Mouse (Mus musculus) forelimb bud, embryonic 11.5 days (tissue): ENCODE results near the gene Akap13.

Experiments used
- DNase-seq: peaks from one replicate; pipeline ENCODE4 v3.0.0-alpha.2; 2012; ENCODE audit warnings: low read depth, low spot score

Akap13 gene

DNA sequence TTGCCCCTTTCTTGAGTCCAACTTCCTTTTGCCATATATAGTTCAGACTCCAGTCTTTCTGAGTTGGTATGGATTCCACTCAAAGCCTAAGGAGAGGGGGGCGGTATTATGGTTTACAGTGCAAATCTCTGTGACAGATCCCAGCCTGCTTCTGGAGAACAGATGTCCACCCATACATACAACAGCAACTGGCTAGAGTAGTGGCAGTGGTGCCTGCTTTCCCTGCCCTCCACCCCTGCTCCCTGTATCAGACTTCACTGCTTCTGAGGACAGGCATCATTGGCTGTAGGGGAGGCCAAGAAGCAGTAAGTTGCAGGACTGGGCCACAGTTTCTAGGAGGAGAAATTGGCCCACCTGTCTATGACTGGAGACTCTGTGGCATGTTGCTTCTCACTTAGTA is 102.9 kb downstream of the Akap13 start:
- peak; percentile 8 for DNase-seq

DNA sequence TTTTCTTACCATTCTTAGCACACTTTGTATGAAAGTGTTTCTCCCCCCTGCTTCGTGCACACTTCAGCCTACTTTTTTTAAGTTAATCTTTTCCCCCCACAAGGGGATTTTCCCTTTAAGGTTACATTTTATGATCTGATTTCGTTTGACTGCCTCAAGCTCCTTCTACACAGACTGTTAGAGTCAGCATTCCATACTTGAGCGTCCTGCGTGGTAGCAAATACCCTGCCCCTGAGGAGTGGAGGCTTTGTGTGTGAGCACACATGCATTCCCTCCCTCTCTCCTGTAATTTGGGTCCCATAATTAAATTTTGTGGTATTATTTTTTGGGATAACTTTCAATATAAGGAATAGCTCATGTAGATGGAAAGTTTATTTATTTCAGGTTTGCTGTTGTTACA is 103.8 kb downstream of the Akap13 start:
- no peak for DNase-seq

DNA sequence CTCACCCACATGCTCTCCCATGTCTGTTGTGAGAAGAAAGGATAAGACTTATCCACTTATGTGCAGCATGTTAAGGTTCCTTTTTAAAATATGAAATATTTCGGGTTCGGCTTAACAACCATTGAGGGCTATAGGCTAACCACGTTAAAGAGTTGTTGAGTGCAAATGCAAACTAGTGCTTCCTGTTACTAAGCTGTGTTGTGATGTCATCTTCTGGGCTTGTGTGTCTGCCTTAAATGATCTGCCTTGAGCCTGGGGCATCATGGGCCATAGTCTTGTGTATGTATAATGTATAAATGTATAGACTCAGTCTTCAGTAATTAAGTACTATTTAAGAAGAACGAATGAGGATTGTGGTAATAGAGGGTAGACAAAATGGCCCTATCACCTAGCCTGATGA is 104.6 kb downstream of the Akap13 start:
- DNase-seq, result no peak

DNA sequence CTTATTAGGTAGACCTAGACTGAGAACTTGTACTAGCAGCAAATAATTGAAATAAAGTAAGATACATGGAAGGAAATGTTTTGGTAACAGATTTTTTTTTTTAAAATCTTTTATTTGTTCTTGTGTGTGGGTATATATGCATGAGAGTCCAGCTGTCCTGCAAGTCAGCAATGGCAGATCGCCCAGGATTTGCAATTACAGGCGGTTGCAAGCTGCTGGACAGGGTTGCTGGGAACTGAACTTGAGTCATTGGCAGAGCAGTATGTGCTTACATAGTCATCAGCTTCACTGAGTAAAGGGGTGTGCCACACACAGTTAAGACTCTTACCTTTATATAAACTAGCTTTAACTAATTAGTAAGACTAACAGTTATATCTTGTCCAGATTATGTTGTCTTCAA is 105.2 kb downstream of the Akap13 start:
- DNase-seq, result no peak

DNA sequence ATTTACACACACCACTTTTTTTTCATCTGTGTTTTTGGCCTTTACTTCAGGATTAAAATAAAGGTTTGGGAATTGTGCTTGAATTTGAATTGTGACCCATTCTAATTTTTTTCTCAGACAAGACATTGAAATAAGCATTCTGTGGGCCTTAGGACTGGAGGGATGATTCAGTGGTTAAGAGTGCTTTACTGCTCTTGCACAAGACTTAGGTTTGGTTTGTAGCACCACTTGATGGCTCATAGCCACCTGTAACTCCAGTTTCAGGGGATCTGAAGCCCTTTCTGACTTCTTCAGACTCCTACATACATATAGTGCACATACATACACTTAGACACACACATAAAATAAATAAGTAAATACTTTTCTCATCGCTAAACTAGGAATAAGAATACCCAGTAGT is 105.8 kb downstream of the Akap13 start:
- DNase-seq, result no peak

DNA sequence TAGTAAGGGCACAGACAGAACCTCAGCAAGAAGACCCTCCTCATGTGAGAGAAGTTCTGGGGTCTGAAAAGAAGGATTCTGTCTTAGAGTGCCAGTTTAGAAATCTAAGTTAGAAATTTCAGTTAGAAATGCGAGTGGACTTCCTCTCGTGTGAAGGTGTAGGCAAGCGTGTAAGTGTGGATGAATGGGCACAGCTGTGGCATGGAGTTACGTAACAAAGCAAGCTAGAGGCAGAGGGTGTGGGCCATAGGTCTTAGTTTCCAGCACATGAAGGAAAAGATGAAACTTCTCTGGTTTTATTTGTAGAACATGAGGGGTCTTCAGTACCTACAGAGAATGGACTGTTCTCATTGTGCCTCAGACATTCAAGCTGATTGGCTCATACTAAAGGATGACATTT is 112.9 kb downstream of the Akap13 start:
- DNase-seq, result no peak

DNA sequence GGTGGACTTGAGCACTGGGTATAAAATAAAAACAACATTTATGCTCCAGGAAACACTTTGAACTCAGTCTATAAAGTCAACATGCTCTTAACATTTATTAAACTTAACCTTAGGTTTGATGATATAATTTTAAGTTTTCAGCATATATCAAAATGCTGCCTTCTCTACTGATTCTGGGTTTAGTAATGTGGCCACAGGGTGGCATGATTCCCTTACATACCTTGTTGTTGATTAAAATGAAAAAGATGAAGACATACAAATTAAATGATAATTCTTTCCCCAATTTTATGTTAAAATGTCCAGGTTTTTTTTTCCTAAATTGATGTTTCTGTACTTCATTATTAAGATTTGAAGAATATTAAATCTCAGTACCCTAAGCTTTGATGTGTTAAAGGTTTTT is 113.5 kb downstream of the Akap13 start:
- DNase-seq, result no peak

DNA sequence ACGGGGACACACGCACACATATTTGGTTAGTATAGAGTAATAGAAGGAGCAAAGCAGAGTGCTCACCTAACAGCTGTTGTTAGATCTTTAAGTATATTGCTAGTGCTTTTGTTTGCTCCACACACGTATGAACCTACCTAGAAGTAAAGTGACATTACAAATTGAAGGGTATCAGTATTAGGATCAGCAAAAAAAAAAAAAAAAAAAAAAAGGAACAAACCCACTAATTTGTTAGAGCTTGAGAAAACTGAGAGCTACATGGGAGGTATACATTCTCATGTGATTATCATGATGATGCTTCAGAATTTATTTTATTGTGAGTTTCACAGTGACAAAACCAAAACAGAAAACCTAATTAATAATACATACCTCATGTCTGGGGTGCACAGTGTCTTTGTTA is 114.9 kb downstream of the Akap13 start:
- no peak for DNase-seq

DNA sequence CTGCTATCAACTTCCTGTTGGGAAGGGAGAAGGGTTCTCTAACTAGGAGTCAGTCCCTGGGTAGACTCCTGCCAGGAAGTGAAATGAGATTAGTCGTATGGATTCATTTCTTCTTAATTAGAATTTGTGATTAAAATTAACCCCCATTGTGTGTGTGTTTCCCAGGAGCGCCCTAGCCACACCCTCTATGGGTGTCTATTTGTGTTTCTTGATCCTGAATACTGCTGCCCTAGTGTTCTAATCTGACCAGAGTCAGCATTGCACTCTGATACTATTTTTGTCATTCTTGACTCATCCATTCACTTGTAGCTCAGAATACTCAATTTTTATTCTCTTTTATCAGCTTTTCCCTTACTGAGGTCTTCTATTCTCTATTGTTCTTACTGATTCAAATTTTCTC is 115.7 kb downstream of the Akap13 start:
- DNase-seq, result no peak

DNA sequence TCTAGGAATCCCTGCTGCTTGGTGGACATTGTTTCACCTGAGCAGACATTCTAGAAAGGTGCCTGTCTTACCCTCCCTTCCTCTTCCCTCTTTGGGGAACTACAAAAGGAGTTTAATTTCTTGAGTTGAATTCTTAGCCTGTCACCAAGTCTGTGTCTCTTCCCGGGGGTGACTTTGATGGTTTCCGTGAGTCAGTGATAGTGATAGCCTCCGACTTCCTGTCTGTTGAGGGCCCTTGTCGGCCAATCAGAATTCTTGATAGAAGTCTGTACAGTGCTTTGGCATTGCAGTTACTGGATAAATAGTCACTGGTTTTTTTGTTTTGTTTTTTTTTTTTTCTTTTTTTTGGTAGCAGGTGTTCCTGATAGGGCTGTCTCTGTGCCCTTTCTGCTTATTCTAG is 116.8 kb downstream of the Akap13 start:
- no peak for DNase-seq

DNA sequence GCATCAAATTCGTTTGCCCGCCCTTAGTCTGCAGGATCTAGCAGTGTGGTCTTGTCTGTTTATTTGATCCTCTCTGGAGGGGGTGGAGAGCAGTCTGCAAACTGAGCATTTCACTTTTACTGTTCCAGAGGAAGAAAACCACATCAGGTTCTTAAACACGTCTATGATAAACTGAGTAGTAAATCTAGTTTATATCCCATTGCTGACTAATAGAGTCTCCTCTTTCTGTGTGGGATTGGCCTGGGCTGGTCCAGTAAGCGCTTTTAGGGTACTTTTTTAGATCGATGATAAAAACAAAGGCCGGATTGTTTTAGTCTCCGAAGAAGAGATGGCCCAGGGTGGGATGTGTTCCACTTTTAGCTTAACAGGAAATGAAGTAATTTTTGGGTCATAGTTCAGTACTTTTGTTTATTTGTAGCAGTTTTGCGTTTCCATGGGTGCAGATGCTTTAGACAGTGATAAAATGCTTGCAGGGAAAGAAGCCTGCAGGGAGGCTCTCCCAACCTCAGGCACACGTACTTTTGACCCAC is 119.9 kb downstream of the Akap13 start:
- peak; percentile 55 for DNase-seq

DNA sequence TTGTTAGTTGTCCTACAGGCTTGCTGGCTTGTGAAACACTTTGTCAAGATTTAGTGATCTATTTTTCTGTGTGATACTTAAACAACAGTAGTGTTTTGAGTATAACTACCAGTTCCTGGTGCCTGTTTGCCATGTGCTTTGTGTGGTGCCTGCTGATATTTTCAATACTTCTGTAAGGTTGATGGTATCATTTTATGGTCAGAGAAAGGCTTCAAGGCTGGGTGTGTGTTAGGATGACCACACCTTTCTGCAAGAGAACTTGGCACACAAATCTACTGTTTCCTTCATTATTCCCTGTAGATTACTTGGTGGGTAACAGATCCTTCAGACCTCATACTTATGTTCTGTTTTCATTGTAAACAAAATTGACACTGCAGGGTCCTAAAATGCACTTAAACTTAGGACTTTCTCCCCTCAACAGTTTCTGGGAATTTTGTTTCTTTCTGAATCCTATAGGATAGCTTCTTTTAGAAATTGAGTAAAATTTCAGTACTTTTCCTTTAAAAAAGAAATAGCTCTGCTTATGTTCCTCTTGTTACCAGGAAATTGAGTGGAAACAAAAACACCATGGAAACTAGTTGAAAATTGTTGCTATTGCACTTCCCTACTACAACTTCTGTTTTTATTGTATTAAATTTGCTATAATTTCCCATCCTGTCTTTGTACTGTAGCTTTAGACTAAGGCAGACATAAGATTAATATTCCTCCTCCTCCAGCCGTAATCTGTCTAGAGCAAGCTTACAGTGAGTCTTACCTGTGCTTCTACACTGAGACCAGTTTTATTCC is 120.7 kb downstream of the Akap13 start:
- DNase-seq, result no peak

DNA sequence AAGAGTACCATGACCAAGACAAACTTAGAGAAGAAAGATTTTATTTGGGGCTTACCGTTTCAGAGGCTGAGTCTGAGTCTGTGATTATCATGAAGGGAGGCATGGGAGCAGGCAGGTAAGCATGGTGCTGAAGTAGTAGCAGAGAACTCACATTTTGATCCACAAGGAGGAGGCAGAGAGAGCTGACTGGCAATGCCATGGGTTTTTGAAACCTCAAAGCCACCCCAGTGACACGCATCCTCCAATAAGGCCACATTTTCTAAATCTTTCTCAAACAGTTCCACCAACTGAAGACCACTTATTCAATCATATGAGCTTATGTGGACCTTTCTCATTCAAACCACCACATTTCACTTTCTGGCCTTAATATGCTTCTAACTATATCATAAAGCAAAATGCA is 121.5 kb downstream of the Akap13 start:
- DNase-seq, result no peak

DNA sequence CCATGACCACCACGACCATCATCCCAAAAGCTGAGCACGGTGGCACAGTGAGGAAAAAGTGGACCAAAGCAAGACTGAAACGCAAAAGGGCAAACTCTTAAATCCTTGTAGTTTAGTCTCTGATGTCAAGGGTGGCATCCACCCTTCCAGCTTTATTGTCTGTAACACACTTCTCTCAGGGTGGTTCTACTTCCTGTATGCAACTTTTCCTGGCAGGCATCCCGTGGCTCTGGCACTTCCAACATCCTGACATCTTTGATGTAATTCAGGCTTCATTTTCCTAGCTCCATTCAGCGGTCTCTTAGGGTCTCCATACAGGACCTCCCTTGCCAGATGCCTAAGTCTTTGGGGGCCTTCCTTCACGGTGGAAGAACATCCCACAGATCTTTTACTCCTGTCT is 122.0 kb downstream of the Akap13 start:
- no peak for DNase-seq

DNA sequence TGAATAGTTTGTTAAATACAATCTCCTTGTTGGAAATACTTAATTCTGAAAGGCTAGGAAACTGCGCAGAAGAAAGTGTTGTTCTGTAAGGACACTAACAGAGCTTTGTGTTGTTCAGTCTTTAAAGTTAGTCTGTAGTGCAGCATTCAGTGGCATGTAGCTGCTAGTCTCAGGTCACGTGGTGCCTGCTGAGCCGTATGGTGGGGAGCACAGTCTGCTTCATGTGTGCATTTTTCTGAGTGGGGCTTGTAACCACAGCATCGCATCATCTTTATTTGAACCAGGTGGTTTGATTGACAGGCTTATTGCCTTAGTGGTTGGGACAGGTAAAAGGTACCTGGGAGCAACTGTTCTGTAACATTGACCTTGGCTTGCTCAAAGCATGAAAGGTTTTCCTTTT is 123.3 kb downstream of the Akap13 start:
- DNase-seq, result no peak

DNA sequence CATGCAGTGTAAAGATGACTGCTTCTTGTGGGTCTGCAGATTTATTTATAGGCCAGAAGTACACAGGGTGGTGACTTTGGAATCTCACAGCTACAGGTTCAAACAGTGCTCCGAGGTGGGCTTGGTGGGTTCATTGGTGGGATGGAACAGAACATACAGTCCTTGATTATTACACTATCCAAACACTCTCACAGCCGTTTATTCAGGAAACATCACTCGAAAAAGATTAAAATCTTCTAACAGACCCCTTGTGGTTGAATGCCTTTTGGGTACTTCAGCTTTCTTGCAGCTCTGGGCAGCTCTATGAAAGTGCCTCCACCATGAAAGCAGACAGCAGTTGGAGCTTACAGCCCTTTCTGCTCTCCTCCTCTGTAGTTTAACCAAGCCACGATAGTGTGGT is 126.8 kb downstream of the Akap13 start:
- DNase-seq, result no peak

DNA sequence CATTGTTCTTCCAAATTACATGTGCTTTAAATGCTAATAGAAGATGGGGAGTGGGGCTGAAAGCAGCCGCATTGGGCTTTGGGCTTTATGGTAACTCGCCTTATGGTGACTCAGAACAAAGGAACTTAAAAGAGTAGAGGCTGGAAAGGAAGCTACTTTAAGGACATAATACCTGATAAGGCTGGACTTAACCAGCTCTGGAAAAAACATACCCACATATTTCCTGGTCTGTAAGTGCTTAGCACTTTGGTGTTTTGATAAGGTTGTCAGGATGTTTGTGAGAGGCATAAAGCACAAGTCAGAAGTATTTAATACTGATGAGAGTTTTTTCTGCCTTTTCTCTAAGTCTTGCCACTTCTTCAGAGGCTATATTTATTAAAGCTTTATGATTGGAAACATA is 128.8 kb downstream of the Akap13 start:
- DNase-seq, result no peak

DNA sequence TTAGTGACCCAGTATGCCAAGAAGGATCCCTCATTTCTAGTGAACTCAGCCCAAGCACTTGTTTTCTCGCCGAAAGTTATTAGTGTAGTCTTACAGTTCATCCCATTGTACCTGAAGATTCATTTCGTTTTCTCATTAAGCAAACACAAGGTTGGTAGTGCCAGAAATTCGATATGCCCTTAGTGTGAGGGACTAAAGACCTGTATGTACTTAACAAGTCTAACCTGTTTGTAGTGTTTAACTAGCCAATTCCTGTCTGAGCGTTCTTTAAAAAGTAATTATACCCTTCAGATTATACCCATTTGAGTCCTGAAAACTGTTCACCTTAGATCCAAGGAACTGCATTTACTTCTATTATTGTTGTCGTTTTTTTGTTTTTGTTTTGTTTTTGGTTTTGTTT is 130.1 kb downstream of the Akap13 start:
- DNase-seq, result no peak

DNA sequence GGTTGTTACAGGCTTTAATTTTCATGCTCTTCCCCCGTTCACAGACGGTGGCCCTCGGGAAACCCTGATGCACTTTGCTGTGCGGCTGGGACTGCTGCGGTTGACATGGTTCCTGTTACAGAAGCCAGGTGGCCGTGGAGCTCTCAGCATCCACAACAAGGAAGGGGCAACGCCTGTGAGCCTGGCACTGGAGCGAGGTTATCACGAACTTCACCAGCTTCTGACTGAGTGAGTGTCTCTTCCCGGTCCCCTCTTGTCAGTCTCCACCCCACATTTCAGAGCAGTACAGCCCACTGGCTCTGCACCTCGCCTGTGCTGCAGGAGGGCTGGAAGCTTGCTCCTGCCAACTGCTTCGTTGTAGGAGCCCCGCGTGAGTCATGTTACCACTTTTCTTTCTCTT is 130.8 kb downstream of the Akap13 start:
- no peak for DNase-seq

DNA sequence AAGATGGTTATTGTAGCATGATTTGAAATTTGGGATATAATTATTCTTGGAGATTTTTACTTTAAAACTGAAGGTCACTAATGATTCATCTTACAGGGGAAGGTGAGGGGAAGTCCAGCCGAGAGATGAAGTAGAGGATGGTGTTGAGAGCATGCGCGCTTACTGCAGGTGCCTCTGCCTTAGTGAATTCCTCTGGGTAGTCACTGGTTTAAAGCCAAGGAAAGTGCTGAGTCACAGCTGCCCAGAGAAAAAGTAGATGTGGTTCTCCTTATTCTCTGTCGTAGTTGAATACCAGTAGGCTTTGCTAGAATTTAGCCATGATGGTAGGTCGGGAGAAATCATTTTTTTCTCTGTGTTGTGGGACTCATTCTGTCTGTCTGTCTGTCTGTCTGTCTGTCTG is 132.4 kb downstream of the Akap13 start:
- no peak for DNase-seq

DNA sequence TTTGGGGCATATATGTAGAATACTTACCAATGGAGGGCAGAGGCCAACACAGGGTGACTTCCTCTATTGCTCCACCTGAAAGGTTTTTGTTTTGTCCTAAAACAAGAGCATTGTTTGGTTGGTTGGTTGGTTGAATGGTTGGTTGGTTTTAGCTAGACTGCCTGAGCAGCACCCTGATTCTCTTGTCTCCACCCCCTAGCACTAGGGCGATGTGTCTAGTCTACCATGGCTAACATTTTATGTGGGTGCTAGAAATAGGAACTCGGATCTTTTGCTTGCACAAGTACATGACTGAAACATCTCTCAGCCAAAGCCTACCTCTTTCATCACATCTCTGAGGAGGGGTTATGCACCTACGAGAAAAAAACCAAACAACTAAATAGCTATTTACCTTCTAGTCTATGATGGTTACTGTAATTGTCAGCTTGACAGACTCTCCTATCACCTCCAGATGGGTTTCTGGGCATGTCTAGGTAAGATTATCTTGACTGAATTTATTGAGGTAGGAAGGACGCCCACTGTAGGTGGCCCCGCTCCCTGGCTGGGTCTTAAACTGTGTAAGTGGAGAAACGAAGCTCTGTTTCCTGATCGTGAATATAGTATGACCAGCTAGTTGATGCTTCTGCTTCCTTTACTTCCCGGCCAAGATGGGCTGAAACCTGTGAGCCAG is 134.1 kb downstream of the Akap13 start:
- DNase-seq, result no peak

DNA sequence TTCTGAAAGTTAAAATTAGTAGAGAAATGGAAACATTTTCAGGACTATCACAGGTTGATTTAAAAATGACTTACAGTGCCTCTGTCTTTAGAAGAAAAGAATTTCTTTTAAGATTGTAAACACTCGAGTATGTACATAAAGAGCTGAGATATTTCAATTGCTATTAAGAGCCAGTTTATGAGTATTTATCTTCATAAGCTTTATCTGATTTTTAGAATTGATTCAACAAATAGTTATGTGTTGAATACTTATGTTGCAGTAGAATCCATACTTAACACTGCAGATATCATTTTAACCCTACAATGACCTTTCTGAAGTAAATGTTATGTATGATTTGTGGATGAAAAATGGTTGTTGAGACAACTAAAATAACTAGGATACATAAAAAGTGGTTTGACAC is 136.6 kb downstream of the Akap13 start:
- no peak for DNase-seq

DNA sequence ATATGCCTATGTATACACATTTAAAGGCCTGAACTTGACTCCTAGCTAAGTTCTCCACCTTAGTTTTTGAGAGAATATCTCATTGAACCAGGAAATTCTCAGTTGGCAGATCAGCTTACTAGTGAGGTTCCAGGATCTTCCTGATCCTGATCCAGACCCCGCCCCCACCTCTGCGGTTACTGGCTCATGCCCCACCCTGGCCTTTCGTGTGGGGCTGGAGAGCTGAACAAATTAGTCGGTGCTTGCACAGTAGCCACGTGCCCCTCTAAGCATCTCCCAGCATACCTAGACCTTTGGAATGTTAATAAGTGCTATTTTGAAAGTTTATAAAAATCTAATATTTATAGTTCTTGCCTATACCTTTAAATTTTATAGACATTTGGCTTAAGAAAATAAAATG is 139.5 kb downstream of the Akap13 start:
- DNase-seq, result no peak
